Mouse (Mus musculus): Measurements from ENCODE around the gene Slc25a45. TPM values are rescaled to one million over a fixed set of nuclear protein-coding genes. Genes with fewer than 3 reads are reported as not detected.

The Slc25a45 gene
- total RNA-seq, 4 experiments from 2014 or later, result 0.80 to 1.3 (median 1.1) TPM

DNA sequence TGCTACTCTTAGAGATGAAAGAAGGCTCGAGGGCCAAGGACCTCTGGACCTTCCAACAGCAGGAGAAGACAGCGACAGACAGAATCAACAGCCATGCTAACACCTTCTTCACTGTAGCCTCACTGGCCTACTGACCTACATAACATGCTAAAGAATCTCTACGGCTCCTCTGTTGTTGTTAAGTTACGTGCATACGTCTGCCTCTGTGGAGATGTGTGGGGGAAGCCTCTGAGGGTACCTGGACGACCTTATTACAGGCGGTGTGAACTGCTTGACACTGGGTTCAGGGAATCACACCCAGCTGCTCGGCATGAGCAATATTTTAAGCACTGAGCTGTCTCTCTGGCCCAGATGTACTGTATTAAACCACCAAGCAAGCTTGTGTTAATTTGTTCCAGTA is 49.9 kb downstream of the Slc25a45 start:
- DNase-seq (ENCODE audit: low spot score in 2 of 2), result no peak

DNA sequence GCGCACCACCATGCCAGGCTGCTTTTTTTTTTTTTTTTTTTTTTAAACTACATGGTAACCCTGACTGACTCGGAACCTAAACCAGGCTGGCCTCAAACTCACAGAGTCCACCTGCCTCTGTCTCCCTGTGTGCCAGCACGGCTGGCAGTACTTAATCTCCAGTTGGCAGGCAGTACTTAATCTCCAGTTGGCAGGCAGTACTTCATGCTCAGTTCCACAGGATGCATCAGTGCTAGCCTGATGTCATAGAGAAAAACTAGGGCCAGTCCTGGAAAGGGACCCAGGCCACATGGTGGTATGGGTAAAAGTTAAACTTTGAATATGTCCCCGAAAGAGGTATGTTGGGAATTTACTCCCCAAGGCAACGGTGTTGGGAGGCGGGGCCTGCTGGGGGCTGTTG is 50.5 kb downstream of the Slc25a45 start:
- peak in 1 of 2 experiments; percentile 42 for DNase-seq (ENCODE audit: low spot score in 2 of 2)

DNA sequence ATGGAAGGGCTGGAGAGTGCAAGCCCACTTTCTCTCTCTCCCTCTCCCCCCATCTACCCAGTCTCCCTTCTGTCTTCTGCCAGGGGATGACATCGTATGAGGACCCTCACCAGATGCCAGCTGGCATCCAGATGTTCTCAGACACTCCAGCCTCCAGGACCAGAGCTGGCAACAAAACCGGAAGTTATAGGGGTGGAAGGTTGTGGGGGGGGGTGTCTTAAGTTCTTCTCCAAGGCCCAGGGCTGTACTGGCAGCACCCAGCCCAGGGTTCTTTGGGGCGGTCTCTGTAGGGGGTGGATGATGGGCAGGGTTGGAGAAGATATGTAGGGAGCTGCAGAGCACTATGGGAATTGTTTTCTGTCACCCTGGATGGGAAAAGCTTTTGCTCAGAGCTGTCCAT is 50.9 kb downstream of the Slc25a45 start:
- no peak for DNase-seq (ENCODE audit: low spot score in 2 of 2)

DNA sequence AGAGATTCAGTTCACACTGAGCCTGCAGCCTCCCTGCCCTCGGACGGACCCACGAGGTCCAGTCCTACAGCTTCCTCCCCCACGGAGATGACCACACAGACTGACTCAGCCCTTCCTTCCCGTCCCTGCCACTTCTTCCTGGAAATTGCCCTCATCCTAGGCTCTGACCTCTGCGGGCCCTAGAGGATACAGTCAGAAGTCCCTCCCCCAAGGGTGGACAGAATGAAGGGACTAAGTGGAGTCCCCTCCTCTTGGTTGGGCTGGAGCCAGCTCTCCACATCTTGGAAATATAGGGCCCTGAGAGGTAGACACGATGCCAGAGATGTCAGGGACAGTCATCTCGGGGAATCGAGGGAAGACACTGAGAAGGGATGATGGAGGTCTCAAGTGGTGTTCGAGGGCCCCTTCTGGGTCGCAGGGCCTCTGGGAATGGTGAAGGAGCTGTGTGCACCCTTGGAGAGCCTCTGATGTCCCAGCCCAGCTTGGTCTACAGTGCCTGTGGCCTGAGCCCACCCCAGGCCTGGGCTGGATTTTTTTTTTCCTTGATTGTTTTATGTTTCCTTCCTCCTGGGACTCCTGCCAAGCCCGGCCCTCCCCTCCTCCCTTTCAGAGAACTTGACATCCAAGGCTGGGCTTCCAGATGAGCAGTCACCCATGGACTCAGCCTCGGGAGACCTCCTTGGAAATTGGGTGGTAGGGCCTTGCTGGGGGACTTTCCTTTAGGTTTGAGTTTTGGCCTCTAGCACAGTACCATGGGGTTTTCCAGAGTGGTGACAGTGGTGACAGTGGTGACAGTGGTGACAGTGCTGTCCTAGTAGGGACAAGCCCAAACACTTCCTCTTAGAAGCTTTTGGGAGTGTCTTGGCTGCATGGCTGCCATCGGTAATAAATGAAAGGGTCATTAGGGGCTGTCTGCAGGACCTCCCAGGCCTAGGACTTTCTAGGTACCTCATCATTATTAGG is 52.3 kb downstream of the Slc25a45 start:
- no peak for DNase-seq (ENCODE audit: low spot score in 2 of 2)

DNA sequence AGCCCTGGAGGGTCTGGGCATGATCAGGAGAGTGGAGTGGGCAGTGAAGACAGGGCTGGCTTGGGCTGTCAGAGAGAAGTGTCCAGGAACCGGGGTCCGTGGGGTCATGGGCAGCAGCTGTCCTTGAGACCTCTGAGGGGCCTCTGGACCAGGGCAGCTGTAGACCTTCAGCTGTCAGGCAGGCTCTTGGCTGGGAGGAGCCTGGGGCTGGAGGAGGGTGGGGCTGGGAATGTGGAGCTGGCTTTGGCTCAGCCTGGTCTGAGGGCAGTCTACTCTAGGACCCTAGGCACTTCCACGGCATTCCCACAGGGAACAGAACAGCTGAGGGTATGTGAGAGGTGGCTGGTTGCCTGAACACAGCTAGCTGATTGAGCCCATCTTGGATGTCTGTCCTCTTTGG is 57.7 kb downstream of the Slc25a45 start:
- no peak for DNase-seq (ENCODE audit: low spot score in 2 of 2)

Other genes starting within 250 kb of the Slc25a45 start
- gene Rela, start 240.3 kb upstream of the Slc25a45 start, total RNA-seq (2022), result 10 to 100 TPM; 13.8 to 20.5 (median 15.0) TPM
- gene Sipa1, start 214.1 kb upstream of the Slc25a45 start, total RNA-seq (2022), result 1 to 10 TPM; 2.1 to 6.9 (median 6.3) TPM
- 1 to 10 TPM; 7.1 to 8.7 (median 8.1) TPM for gene Map3k11, start 189.1 kb upstream of the Slc25a45 start, total RNA-seq (2022)
- gene Pcnx3, start 188.9 kb upstream of the Slc25a45 start, total RNA-seq (2022), result 10 to 100 TPM; 11.8 to 15.2 (median 13.7) TPM
- not detected for gene Kcnk7, start 173.4 kb upstream of the Slc25a45 start, total RNA-seq (2022)
- gene Ehbp1l1, start 151.5 kb upstream of the Slc25a45 start, total RNA-seq (2022), result 100 to 1,000 TPM; 195 to 259 (median 242) TPM
- 10 to 100 TPM; 17.0 to 18.5 (median 18.2) TPM for gene Fam89b, start 148.2 kb upstream of the Slc25a45 start, total RNA-seq (2022)
- 10 to 100 TPM; 32.6 to 42.8 (median 39.2) TPM for gene Ltbp3, start 136.9 kb upstream of the Slc25a45 start, total RNA-seq (2022)
- gene Scyl1, start 106.4 kb upstream of the Slc25a45 start, total RNA-seq (2022), result 10 to 100 TPM; 71.4 to 91.0 (median 82.6) TPM
- gene Frmd8, start 2.5 kb upstream of the Slc25a45 start, total RNA-seq (2022), result 1 to 10 TPM; 2.7 to 4.5 (median 3.0) TPM
- gene Tigd3, start 16.3 kb downstream of the Slc25a45 start, total RNA-seq (2022), result under 1 TPM; 0.12 to 0.34 (median 0.26) TPM
- gene Dpf2, start 35.2 kb downstream of the Slc25a45 start, total RNA-seq (2022), result 10 to 100 TPM; 70.5 to 97.8 (median 77.4) TPM
- 1 to 10 TPM; 8.6 to 9.9 (median 8.7) TPM for gene Cdc42ep2, start 47.0 kb downstream of the Slc25a45 start, total RNA-seq (2022)
- gene Pola2, start 86.4 kb downstream of the Slc25a45 start, total RNA-seq (2022), result 1 to 10 TPM; 4.5 to 9.4 (median 7.2) TPM
- not detected for gene Slc22a20, start 108.3 kb downstream of the Slc25a45 start, total RNA-seq (2022)
- gene Capn1, start 138.1 kb downstream of the Slc25a45 start, total RNA-seq (2022), result 100 to 1,000 TPM in 1 of 4 experiments, 10 to 100 TPM in 3; 85.0 to 113 (median 89.0) TPM
- 10 to 100 TPM; 14.5 to 19.6 (median 18.7) TPM for gene Syvn1, start 168.8 kb downstream of the Slc25a45 start, total RNA-seq (2022)
- 10 to 100 TPM; 21.2 to 23.0 (median 22.3) TPM for gene Mrpl49, start 180.0 kb downstream of the Slc25a45 start, total RNA-seq (2022)
- 100 to 1,000 TPM; 428 to 532 (median 479) TPM for gene Fau, start 180.0 kb downstream of the Slc25a45 start, total RNA-seq (2022)
- 10 to 100 TPM; 10.2 to 11.3 (median 11.0) TPM for gene Znhit2, start 183.4 kb downstream of the Slc25a45 start, total RNA-seq (2022)
- 1 to 10 TPM; 2.5 to 5.5 (median 4.0) TPM for gene Tm7sf2, start 190.6 kb downstream of the Slc25a45 start, total RNA-seq (2022)
- gene Vps51, start 199.4 kb downstream of the Slc25a45 start, total RNA-seq (2022), result 10 to 100 TPM; 17.0 to 23.5 (median 20.4) TPM
- gene Tmem262, start 202.2 kb downstream of the Slc25a45 start, total RNA-seq (2022), result not detected
- not detected for gene Gm28374, start 204.4 kb downstream of the Slc25a45 start, total RNA-seq (2022)
- gene Zfpl1, start 207.1 kb downstream of the Slc25a45 start, total RNA-seq (2022), result 10 to 100 TPM; 11.0 to 15.0 (median 11.7) TPM
- gene Cdca5, start 207.2 kb downstream of the Slc25a45 start, total RNA-seq (2022), result not detected
- gene AC131692.1, start 216.6 kb downstream of the Slc25a45 start, total RNA-seq (2022), result not detected
- gene Naaladl1, start 228.0 kb downstream of the Slc25a45 start, total RNA-seq (2022), result not detected
- gene Sac3d1, start 240.8 kb downstream of the Slc25a45 start, total RNA-seq (2022), result 10 to 100 TPM in 3 of 4 experiments, 1 to 10 TPM in 1; 8.8 to 11.4 (median 11.3) TPM

Measured in gastrocnemius, adult 8-10 months (tissue).